Mouse (Mus musculus) liver, embryonic 14.5 days (tissue): ENCODE data around the gene Eps8l1.

ENCODE experiments used
- CTCF ChIP-seq: IDR thresholded peaks from 2 replicates; pipeline ENCODE4 v1.5.1; 2016; ENCODE audit warnings: antibody characterized with exemption, low read depth, control low read depth
- EP300 ChIP-seq: IDR thresholded peaks from 2 replicates; pipeline ENCODE4 v1.6.1; 2016; ENCODE audit warnings: antibody characterized with exemption, low read depth

- TF ChIP-seq EP300 = no peak
- no peak for TF ChIP-seq CTCF
Measured at GRCm38 (mm10) chr7:4460576-4461434, at the start of gene Eps8l1.
